Mouse (Mus musculus) midbrain, embryonic 16.5 days (tissue): ENCODE data around the gene Kcnb1. TPM values are rescaled to one million over a fixed set of nuclear protein-coding genes. Genes with fewer than 3 reads are reported as not detected.

Source experiments
- ATAC-seq: fragments of 200-750 bp; cut with Nextera tagmentation; 2 replicates; pipeline ENCODE4 v1.8.0; 2017; ENCODE audit warnings: moderate TSS enrichment
- H3K27ac ChIP-seq: fragments of 300-500 bp; sonication (generic); 2 replicates; pipeline ENCODE4 v1.5.1; 2014; ENCODE audit warnings: mild to moderate bottlenecking, low read length, mixed read lengths
- H3K27me3 ChIP-seq: fragments of 300-500 bp; sonication (generic); 2 replicates; pipeline ENCODE4 v1.6.1; 2014; ENCODE audit warnings: low read depth, low read length, mixed read lengths; ENCODE audit not compliant: control insufficient read depth, insufficient read depth
- H3K36me3 ChIP-seq: fragments of 300-500 bp; sonication (generic); 2 replicates; pipeline ENCODE4 v1.6.1; 2014; ENCODE audit warnings: mild to moderate bottlenecking, low read length, moderate library complexity, mixed read lengths; ENCODE audit not compliant: control insufficient read depth, insufficient read depth
- H3K4me1 ChIP-seq: fragments of 300-500 bp; sonication (generic); 2 replicates; pipeline ENCODE4 v1.6.1; 2014; ENCODE audit warnings: mild to moderate bottlenecking, low read length, mixed read lengths; ENCODE audit not compliant: control insufficient read depth, insufficient read depth
- H3K4me2 ChIP-seq: fragments of 300-500 bp; sonication (generic); 2 replicates; pipeline ENCODE4 v1.6.1; 2014; ENCODE audit warnings: mild to moderate bottlenecking, low read length, mixed read lengths
- H3K4me3 ChIP-seq: fragments of 300-500 bp; sonication (generic); 2 replicates; pipeline ENCODE4 v1.5.1; 2014; ENCODE audit warnings: low read depth, mild to moderate bottlenecking, low read length, moderate library complexity, mixed read lengths
- H3K9ac ChIP-seq: fragments of 300-500 bp; sonication (generic); 2 replicates; pipeline ENCODE4 v1.6.1; 2014; ENCODE audit warnings: low read depth, low read length, mixed read lengths
- H3K9me3 ChIP-seq: fragments of 300-500 bp; sonication (generic); replicated peaks from 2 replicates; pipeline ENCODE4 v1.6.1; 2014; ENCODE audit warnings: mild to moderate bottlenecking, low read length, mixed read lengths; ENCODE audit not compliant: control insufficient read depth, poor library complexity, severe bottlenecking
- WGBS: fragments of 180-500 bp; shearing (Covaris S2); extraction: QIAGEN DNeasy Blood & Tissue Kit; methylation state at CpG from one replicate; pipeline ENCODE4 v1.1.7; 2014; 5-methylcytosine and 5-hydroxymethylcytosine counted together
- polyA plus RNA-seq: library from polyadenylated mRNA; unstranded; fragments of >200 nt; fragmentation: Nextera tagmentation; extraction: Ambion mirVana; gene quantifications from 2 replicates; pipeline ENCODE4 v1.2.1, GENCODE M21; 2015

Kcnb1 gene
- polyA plus RNA-seq, 1 experiment from 2014 or later, result 3.9 TPM

DNA sequence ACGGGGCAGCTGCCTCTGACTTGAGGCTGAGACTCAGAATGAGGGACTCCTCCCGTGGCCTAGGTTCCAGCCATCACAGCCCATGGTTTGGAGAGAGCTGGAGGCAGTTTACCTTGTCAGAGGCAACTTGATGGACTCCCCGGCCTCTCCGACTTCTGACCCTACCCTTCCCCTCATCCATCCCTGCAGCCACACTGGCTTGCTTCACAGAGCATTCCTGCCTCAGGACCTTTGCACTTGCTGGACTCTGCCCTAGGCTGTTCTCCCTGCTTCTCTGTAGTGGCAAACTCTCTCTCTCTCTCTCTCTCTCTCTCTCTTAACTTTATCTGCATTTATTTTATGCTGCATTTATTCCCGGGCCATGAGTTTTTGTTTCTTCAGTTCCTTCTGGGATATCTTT, 103.1 kb downstream of the Kcnb1 start:
- Histone ChIP-seq H3K9me3 (no peaks in the 10 kb centered on the region), H3K4me1 (0 out of 2 replicates have a peak, but pooled peaks cover under 1% of the 10 kb centered on the region), H3K27me3 (no peaks in the 10 kb centered on the region), H3K36me3 (no peaks in the 10 kb centered on the region), H3K4me2 (no peak overlapping the region), H3K4me3 (no peak overlapping the region), H3K27ac (no peak overlapping the region), H3K9ac (no peak overlapping the region)
- WGBS, result 90% methylated on average over 5 of the region's 5 CpGs
- ATAC-seq, result no peak

DNA sequence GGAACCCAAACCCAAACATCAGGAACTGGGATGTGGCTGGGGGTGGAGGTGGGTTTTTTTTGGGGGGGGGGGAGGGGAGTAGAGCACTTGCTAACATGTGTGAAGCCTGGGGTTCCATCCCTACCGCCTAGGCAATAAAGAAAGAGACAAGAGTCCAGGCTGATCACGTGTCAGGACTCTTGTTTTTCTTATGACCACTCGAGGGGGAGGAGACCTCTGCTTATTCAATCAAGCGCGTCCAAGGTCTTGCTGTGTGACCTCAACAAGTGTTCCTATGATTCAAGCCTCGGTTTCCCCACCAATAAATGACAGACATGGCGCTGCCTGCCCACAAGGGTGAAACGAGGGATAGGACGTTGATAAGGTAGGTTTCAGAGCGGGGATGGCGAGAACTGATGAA, 103.9 kb downstream of the Kcnb1 start:
- Histone ChIP-seq H3K9me3 (no peaks in the 10 kb centered on the region), H3K4me3 (no peak overlapping the region), H3K27me3 (no peaks in the 10 kb centered on the region), H3K4me1 (0 out of 2 replicates have a peak, but pooled peaks cover 5% of the 10 kb centered on the region), H3K4me2 (no peak overlapping the region), H3K9ac (no peak overlapping the region), H3K36me3 (no peaks in the 10 kb centered on the region), H3K27ac (no peak overlapping the region)
- WGBS, result 75% methylated on average over 11 of the region's 11 CpGs
- no peak for ATAC-seq

DNA sequence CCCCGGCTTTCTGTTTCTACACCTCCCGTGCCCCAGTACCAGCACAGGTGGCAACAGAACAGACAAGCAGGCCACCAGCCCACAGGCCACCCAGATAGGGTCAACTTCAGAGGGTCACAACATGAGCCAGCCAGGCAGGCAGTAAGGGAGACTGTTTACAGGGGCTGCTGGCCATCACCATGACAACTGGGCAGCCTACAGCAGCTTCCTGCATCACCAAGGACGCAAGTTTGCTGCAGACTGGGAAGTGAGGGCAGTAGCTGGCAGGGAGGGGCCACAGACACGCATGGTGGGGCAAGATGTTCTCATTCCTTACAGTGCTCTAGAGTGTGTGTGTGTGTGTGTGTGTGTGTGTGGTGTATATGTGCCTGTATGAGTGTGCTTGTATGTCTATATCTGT, 108.3 kb downstream of the Kcnb1 start:
- WGBS, result 30% methylated on average over 4 of the region's 4 CpGs

DNA sequence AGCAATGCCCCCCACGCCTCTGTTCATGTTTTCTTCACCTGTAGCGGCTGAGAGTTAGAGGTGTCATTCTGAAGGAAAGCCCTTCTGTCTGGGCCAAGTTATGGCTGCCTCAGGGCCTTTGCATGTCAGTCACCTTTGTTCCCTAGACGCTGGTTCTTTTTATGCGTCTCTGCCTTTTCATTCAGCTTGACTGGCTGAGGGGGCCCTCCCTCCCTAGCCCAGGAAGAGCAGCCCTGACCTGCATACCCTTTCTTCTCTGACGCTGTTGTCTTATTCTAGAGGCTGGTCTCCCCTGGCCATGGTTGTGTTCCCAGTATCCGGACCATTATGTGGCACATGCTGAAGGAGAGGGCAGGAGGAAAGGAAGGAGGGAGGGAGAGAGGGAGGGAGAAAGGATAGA, 108.8 kb downstream of the Kcnb1 start:
- Histone ChIP-seq H3K9me3 (no peaks in the 10 kb centered on the region), H3K9ac (no peak overlapping the region), H3K36me3 (no peaks in the 10 kb centered on the region), H3K27me3 (no peaks in the 10 kb centered on the region), H3K4me2 (no peak overlapping the region), H3K4me1 (peaks cover 12% of the 10 kb centered on the region; the same call in 1 of the 2 replicates), H3K27ac (no peak overlapping the region), H3K4me3 (no peak overlapping the region)
- 56% methylated on average over 6 of the region's 6 CpGs for WGBS
- no peak for ATAC-seq

More for the DNA sequence above, 108.3 kb downstream of the Kcnb1 start:
- Histone ChIP-seq H3K4me1 (peaks cover 12% of the 10 kb centered on the region; the same call in 1 of the 2 replicates), H3K4me3 (no peak overlapping the region), H3K9ac (no peak overlapping the region), H3K9me3 (no peaks in the 10 kb centered on the region), H3K4me2 (no peak overlapping the region), H3K27ac (no peak overlapping the region), H3K36me3 (no peaks in the 10 kb centered on the region), H3K27me3 (no peaks in the 10 kb centered on the region)
- peak; percentile 76 for ATAC-seq

DNA sequence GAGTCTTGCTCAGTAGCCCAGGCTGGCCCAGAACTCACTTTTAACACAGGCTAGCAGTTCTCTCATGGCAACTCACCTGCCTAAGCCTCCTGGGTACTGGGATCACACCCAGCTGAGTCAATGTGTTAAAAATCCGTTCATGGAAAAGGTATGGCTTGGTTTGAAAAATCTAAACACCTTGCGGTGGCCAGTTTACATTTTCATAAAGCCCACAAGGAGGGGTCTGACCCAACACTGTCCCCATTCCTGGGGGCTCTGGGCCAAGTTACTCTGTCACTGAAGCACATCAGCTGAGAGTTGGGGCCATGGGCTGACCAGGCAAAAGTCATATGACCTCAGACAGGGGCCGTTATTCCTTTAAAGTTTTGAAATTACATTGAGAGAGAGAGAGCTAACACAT, 109.6 kb downstream of the Kcnb1 start:
- no peak overlapping the region for H3K4me3 ChIP-seq
- H3K9ac ChIP-seq, result no peak overlapping the region
- ATAC-seq, result no peak
- no peaks in the 10 kb centered on the region for H3K27me3 ChIP-seq
- no peaks in the 10 kb centered on the region for H3K9me3 ChIP-seq
- 87% methylated on average over 3 of the region's 3 CpGs for WGBS
- H3K4me1 ChIP-seq, result peaks cover 12% of the 10 kb centered on the region; the same call in 1 of the 2 replicates
- H3K4me2 ChIP-seq, result no peak overlapping the region
- no peak overlapping the region for H3K27ac ChIP-seq
- no peaks in the 10 kb centered on the region for H3K36me3 ChIP-seq

DNA sequence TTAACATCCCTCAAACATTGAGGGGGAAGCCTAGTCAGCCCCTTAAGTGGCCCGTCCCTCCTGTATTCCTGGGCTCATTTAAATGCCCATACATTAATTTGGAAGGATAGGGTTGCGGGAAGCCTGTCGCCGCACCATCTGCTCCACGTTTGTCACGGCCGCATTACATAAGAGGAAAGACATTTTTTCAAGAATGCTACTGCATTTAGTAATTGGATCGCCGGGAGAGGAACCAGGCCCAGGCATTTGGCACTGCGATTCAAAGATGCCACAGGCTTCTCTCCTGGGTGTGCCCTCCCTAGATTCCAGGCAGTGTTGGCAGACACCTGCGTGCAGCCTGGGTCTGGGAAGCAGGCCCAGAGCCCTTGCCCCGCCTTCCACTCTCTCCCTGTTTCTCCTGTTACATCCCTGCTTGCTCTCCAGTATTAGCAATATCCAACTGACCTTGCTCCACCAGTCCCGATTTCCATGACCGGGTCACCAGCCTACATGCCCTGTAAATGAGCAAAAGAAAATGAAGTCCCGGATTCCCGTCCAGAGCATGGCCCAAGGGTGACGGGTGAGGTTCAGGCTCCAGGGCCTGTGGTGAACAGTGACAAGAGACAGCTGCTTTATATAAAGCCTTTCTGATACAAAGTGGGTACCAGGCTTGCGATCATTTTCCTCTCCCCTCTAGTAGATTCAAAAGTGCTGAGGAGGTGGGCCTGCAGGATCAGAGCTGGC, 110.3 kb downstream of the Kcnb1 start:
- peak overlapping the region; percentile 21; the same call in 1 of the 2 replicates for H3K27ac ChIP-seq
- no peak overlapping the region for H3K4me3 ChIP-seq
- H3K4me2 ChIP-seq, result no peak overlapping the region
- no peak for ATAC-seq
- no peaks in the 10 kb centered on the region for H3K36me3 ChIP-seq
- H3K9me3 ChIP-seq, result no peaks in the 10 kb centered on the region
- H3K4me1 ChIP-seq, result peaks cover 12% of the 10 kb centered on the region; the same call in 1 of the 2 replicates
- WGBS, result 35% methylated on average over 18 of the region's 18 CpGs
- H3K9ac ChIP-seq, result peak overlapping the region; percentile 18; the same call in 1 of the 2 replicates
- no peaks in the 10 kb centered on the region for H3K27me3 ChIP-seq

DNA sequence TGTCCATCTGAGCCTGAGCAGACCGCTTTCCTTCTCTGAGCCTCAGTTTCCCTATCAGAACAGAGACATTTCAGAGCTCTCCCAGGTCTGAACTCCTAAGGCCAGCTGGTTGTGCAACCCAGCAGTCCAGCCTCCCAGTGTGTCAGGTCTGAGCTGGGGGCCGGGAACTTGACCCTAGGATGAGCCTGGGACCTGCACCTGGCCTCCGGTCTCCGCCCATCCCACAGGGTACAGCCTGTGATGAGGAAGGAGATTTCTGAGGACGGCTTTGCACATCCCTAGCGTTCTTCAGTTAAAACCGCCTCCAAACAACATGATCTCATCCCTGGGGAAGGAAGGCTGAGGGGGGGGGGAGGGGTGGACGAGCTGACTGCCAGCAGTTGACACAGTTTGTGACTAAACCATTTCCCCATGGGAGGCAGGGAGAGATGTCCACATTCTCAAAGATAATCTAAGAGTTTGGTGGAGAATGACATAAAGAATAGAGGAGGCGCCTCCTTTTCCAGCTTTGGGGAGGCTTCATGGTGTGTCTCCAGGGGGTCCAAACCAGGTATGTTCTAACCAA, 110.9 kb downstream of the Kcnb1 start:
- Histone ChIP-seq H3K36me3 (no peaks in the 10 kb centered on the region), H3K27ac (no peak overlapping the region), H3K9ac (no peak overlapping the region), H3K4me3 (no peak overlapping the region), H3K27me3 (no peaks in the 10 kb centered on the region), H3K9me3 (no peaks in the 10 kb centered on the region), H3K4me2 (no peak overlapping the region), H3K4me1 (peaks cover 12% of the 10 kb centered on the region; the same call in 1 of the 2 replicates)
- no peak for ATAC-seq
- WGBS, result 46% methylated on average over 9 of the region's 9 CpGs

DNA sequence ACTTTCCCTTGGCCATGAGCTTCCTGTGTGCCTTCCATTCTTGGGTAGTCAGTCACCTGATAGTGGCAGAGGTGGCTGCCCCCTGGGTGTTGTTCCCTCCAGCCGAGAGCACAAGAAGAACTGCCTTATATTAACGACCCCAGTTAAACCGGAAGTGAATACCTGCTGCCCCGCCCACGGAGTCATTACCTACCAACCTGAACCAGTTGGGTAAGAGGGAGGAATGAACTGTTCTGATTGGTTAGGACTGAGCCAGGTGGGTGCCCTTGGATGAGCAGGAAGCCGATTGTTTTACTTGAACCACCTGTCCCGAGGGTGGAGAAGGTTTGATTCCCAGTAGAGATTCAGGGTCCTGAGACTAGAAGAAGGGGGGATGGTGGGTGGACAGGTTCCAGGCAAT, 111.5 kb downstream of the Kcnb1 start:
- Histone ChIP-seq H3K36me3 (no peaks in the 10 kb centered on the region), H3K4me2 (no peak overlapping the region), H3K9me3 (no peaks in the 10 kb centered on the region), H3K4me1 (peaks cover 12% of the 10 kb centered on the region; the same call in 1 of the 2 replicates), H3K27me3 (no peaks in the 10 kb centered on the region), H3K4me3 (no peak overlapping the region), H3K27ac (no peak overlapping the region), H3K9ac (no peak overlapping the region)
- no peak for ATAC-seq
- WGBS, result 52% methylated on average over 7 of the region's 7 CpGs

DNA sequence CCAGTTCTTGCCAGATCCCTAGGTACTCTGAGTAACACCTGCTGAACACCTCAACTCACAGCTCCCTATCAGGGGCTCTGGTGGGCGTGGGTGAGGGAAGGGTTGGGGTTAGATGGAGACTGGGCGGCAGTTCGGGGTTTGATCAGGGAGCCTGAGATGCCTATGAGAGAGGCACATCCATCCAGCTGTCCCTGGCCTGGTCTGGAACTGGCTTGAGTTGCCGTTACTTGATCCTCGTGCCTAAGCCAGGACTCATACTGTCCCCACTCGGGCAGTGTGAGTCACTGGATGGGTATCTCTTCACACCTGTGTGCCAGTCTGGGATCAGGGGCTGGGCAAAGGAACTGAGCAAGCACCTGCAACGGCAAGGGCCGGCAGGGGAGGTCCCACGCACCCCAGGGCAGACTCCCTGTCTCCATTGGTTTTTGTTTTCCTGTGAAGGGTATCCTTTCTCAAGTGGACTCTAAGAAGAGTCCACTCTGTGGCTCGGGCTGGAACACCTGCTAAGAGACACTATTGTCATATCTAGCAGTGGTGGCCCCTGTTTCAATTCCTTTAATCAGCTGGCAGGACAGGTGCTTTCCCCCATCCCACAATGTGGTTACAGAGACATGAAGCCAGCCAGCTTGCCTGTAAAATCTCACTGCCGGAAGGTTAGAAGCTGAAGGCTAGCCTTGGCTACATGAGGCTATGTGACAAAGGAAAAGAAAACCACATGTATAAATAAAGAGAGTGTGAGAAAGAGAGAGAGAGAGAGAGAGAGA, 112.6 kb downstream of the Kcnb1 start:
- H3K36me3 ChIP-seq, result no peaks in the 10 kb centered on the region
- H3K27ac ChIP-seq, result no peak overlapping the region
- H3K27me3 ChIP-seq, result no peaks in the 10 kb centered on the region
- H3K4me3 ChIP-seq, result no peak overlapping the region
- no peak overlapping the region for H3K9ac ChIP-seq
- peaks cover 13% of the 10 kb centered on the region; the same call in 1 of the 2 replicates for H3K4me1 ChIP-seq
- H3K9me3 ChIP-seq, result no peaks in the 10 kb centered on the region
- H3K4me2 ChIP-seq, result no peak overlapping the region
- WGBS, result 82% methylated on average over 11 of the region's 11 CpGs
- ATAC-seq, result no peak
